In genomic region chr2:143613466-143613865, GRCm38 (mm10) we compare ENCODE assay signal across 31 mouse cellular contexts.
"Had no signal": no experiment of that assay in that cellular context is flagged by ENCODE, and none has a peak within 500 bp of the region (broad histone marks: within the 10 kb centered on the region; RNA-seq: fewer than 3 reads in every experiment).

No protein-coding gene starts in this region.

- H3K27me3 ChIP-seq: limb, embryonic 12.5 days; limb, embryonic 13.5 days; limb, embryonic 15.5 days; liver, embryonic 12.5 days; liver, embryonic 13.5 days; liver, embryonic 15.5 days; lung, embryonic 15.5 days; megakaryocyte, embryonic 14.5 days; midbrain, embryonic 12.5 days; midbrain, embryonic 15.5 days; neural tube, embryonic 12.5 days had no signal

- H3K36me3 ChIP-seq: limb, embryonic 10.5 days; limb, embryonic 12.5 days; limb, embryonic 13.5 days; limb, embryonic 15.5 days; liver, embryonic 12.5 days; liver, embryonic 13.5 days; liver, embryonic 15.5 days; lung, embryonic 15.5 days; midbrain, embryonic 10.5 days; midbrain, embryonic 12.5 days; midbrain, embryonic 15.5 days; neural tube, embryonic 12.5 days had no signal

- H3K4me2 ChIP-seq: limb, embryonic 12.5 days; limb, embryonic 13.5 days; limb, embryonic 15.5 days; liver, embryonic 11.5 days; liver, embryonic 12.5 days; liver, embryonic 13.5 days; liver, embryonic 15.5 days; lung, embryonic 14.5 days; lung, embryonic 15.5 days; midbrain, embryonic 12.5 days; midbrain, embryonic 15.5 days; neural tube, embryonic 12.5 days had no signal

- H3K27ac ChIP-seq: left cerebral cortex, adult 2 months; limb, embryonic 10.5 days; limb, embryonic 12.5 days; limb, embryonic 13.5 days; limb, embryonic 15.5 days; liver, embryonic 12.5 days; liver, embryonic 13.5 days; liver, embryonic 14.5 days; liver, embryonic 15.5 days; lung, embryonic 15.5 days; macrophage; midbrain, embryonic 10.5 days; midbrain, embryonic 12.5 days; midbrain, embryonic 15.5 days; neural tube, embryonic 12.5 days had no signal

- ATAC-seq: liver, embryonic 12.5 days; liver, postnatal 0 days; lung, postnatal 0 days; midbrain, embryonic 15.5 days; midbrain, embryonic 16.5 days had no signal

- H3K4me3 ChIP-seq: left cerebral cortex, adult 2 months; limb, embryonic 10.5 days; limb, embryonic 12.5 days; limb, embryonic 13.5 days; limb, embryonic 15.5 days; liver, embryonic 12.5 days; liver, embryonic 13.5 days; liver, embryonic 15.5 days; lung, embryonic 15.5 days; megakaryocyte, embryonic 14.5 days; midbrain, embryonic 10.5 days; midbrain, embryonic 12.5 days; midbrain, embryonic 15.5 days; myocyte; neural tube, embryonic 12.5 days had no signal

- H3K4me1 ChIP-seq: limb, embryonic 10.5 days; limb, embryonic 12.5 days; limb, embryonic 13.5 days; limb, embryonic 15.5 days; liver, embryonic 12.5 days; liver, embryonic 13.5 days; liver, embryonic 15.5 days; lung, embryonic 15.5 days; megakaryocyte, embryonic 14.5 days; midbrain, embryonic 10.5 days; midbrain, embryonic 12.5 days; neural tube, embryonic 12.5 days had no signal

- H3K9ac ChIP-seq: limb, embryonic 12.5 days; limb, embryonic 13.5 days; limb, embryonic 15.5 days; liver, embryonic 12.5 days; liver, embryonic 13.5 days; liver, embryonic 14.5 days; liver, embryonic 15.5 days; liver, postnatal 0 days; lung, embryonic 14.5 days; lung, embryonic 15.5 days; midbrain, embryonic 12.5 days; midbrain, embryonic 15.5 days; neural tube, embryonic 12.5 days had no signal

- DNase-seq: left cerebral cortex, postnatal 4 days; liver; liver, embryonic 13.5 days; liver, postnatal 0 days; lung, adult 18-20 months; lung, adult 2 months; lung, embryonic 14.5 days; lung, postnatal 10 days; lung, postnatal 14 days; lung, postnatal 36 days; lung, postnatal 4 days; midbrain, embryonic 14.5 days had no signal

- H3K9me3 ChIP-seq: limb, embryonic 10.5 days; limb, embryonic 12.5 days; limb, embryonic 13.5 days; limb, embryonic 15.5 days; liver, embryonic 12.5 days; liver, embryonic 15.5 days; lung, embryonic 15.5 days; megakaryocyte, embryonic 14.5 days; midbrain, embryonic 10.5 days; midbrain, embryonic 12.5 days; midbrain, embryonic 15.5 days; neural tube, embryonic 12.5 days had no signal
